Mouse (Mus musculus) hindbrain, embryonic 13.5 days (tissue): Measurements from ENCODE around the gene Tmem132c. TPM values are rescaled to one million over a fixed set of nuclear protein-coding genes. Genes with fewer than 3 reads are reported as not detected.

Source experiments
- ATAC-seq: fragments of 200-750 bp; cut with Nextera tagmentation; 2 replicates; pipeline ENCODE4 v1.8.0; 2017; ENCODE audit warnings: moderate TSS enrichment; ENCODE audit not compliant: low FRiP score
- H3K27ac ChIP-seq: fragments of 300-500 bp; sonication (generic); 2 replicates; pipeline ENCODE4 v1.5.1; 2015; ENCODE audit warnings: inconsistent platforms, mild to moderate bottlenecking, moderate library complexity
- H3K27me3 ChIP-seq: fragments of 300-500 bp; sonication (generic); 2 replicates; pipeline ENCODE4 v1.6.1; 2015; ENCODE audit warnings: mild to moderate bottlenecking, inconsistent platforms
- H3K36me3 ChIP-seq: fragments of 300-500 bp; sonication (generic); 2 replicates; pipeline ENCODE4 v1.6.1; 2015; ENCODE audit warnings: mild to moderate bottlenecking, inconsistent platforms
- H3K4me1 ChIP-seq: fragments of 300-500 bp; sonication (generic); replicated peaks from 2 replicates; pipeline ENCODE4 v1.6.1; 2015; ENCODE audit warnings: inconsistent platforms
- H3K4me2 ChIP-seq: fragments of 300-500 bp; sonication (generic); 2 replicates; pipeline ENCODE4 v1.6.1; 2015; ENCODE audit warnings: inconsistent platforms, mild to moderate bottlenecking, moderate library complexity
- H3K4me3 ChIP-seq: fragments of 300-500 bp; sonication (generic); 2 replicates; pipeline ENCODE4 v1.5.1; 2015; ENCODE audit warnings: mild to moderate bottlenecking, inconsistent platforms
- H3K9ac ChIP-seq: fragments of 300-500 bp; sonication (generic); 2 replicates; pipeline ENCODE4 v1.6.1; 2015; ENCODE audit warnings: mild to moderate bottlenecking, inconsistent platforms
- H3K9me3 ChIP-seq: fragments of 300-500 bp; sonication (generic); 2 replicates; pipeline ENCODE4 v1.6.1; 2016; ENCODE audit warnings: inconsistent platforms
- WGBS: fragments of 180-500 bp; shearing (Covaris S2); methylation state at CpG from one replicate; pipeline ENCODE4 v1.1.7; 2015; 5-methylcytosine and 5-hydroxymethylcytosine counted together
- polyA plus RNA-seq: library from polyadenylated mRNA; unstranded; fragments of >200 nt; fragmentation: Nextera tagmentation; extraction: Ambion mirVana; gene quantifications from 2 replicates; pipeline ENCODE4 v1.2.1, GENCODE M21; 2015

Tmem132c gene
- polyA plus RNA-seq, 1 experiment from 2014 or later = 11.1 TPM

GRCm38 (mm10) chr5:127289659-127290058 is 48.1 kb downstream of the Tmem132c start:
- H3K9me3 ChIP-seq = no peaks in the 10 kb centered on the region
- H3K4me3 ChIP-seq = no peak overlapping the region
- no peak for ATAC-seq
- H3K36me3 ChIP-seq = no peaks in the 10 kb centered on the region
- H3K9ac ChIP-seq = no peak overlapping the region
- no peaks in the 10 kb centered on the region for H3K27me3 ChIP-seq
- H3K27ac ChIP-seq = no peak overlapping the region
- H3K4me1 ChIP-seq = peaks cover 22% of the 10 kb centered on the region
- no peak overlapping the region for H3K4me2 ChIP-seq
- WGBS = 99% methylated on average over 8 of the region's 8 CpGs

GRCm38 (mm10) chr5:127290461-127291250 is 49.0 kb downstream of the Tmem132c start:
- H3K36me3 ChIP-seq = no peaks in the 10 kb centered on the region
- H3K27me3 ChIP-seq = no peaks in the 10 kb centered on the region
- 32% methylated on average over 17 of the region's 17 CpGs for WGBS
- peak overlapping the region; percentile 84 for H3K27ac ChIP-seq
- peaks cover 22% of the 10 kb centered on the region for H3K4me1 ChIP-seq
- peak overlapping the region; percentile 29 for H3K4me2 ChIP-seq
- no peaks in the 10 kb centered on the region for H3K9me3 ChIP-seq
- ATAC-seq = peak; percentile 81
- H3K9ac ChIP-seq = peak overlapping the region; percentile 29; the same call in 1 of the 2 replicates
- H3K4me3 ChIP-seq = no peak overlapping the region

- H3K27ac ChIP-seq = peak overlapping the region; percentile 84; the same call in 1 of the 2 replicates
- no peaks in the 10 kb centered on the region for H3K27me3 ChIP-seq
- peaks cover 22% of the 10 kb centered on the region for H3K4me1 ChIP-seq
- no peak overlapping the region for H3K4me3 ChIP-seq
- WGBS = 70% methylated on average over 7 of the region's 7 CpGs
- ATAC-seq = no peak
- no peak overlapping the region for H3K4me2 ChIP-seq
- H3K9ac ChIP-seq = no peak overlapping the region
- H3K36me3 ChIP-seq = no peaks in the 10 kb centered on the region
- no peaks in the 10 kb centered on the region for H3K9me3 ChIP-seq
These were observed 50.0 kb downstream of the Tmem132c start for GRCm38 (mm10) chr5:127291581-127291980.

GRCm38 (mm10) chr5:127293698-127294097 is 52.1 kb downstream of the Tmem132c start:
- H3K4me3 ChIP-seq = no peak overlapping the region
- no peaks in the 10 kb centered on the region for H3K9me3 ChIP-seq
- no peak overlapping the region for H3K9ac ChIP-seq
- H3K36me3 ChIP-seq = no peaks in the 10 kb centered on the region
- H3K4me1 ChIP-seq = peaks cover 37% of the 10 kb centered on the region
- no peak overlapping the region for H3K27ac ChIP-seq
- WGBS = 86% methylated on average over 3 of the region's 3 CpGs
- no peak overlapping the region for H3K4me2 ChIP-seq
- H3K27me3 ChIP-seq = no peaks in the 10 kb centered on the region
- no peak for ATAC-seq

- 20% methylated on average over 5 of the region's 5 CpGs for WGBS
- H3K4me3 ChIP-seq = no peak overlapping the region
- H3K4me2 ChIP-seq = no peak overlapping the region
- peaks cover 37% of the 10 kb centered on the region for H3K4me1 ChIP-seq
- H3K27ac ChIP-seq = no peak overlapping the region
- no peaks in the 10 kb centered on the region for H3K27me3 ChIP-seq
- H3K36me3 ChIP-seq = no peaks in the 10 kb centered on the region
- H3K9me3 ChIP-seq = no peaks in the 10 kb centered on the region
- no peak overlapping the region for H3K9ac ChIP-seq
- no peak for ATAC-seq
These were observed 55.9 kb downstream of the Tmem132c start for GRCm38 (mm10) chr5:127297461-127297860.

GRCm38 (mm10) chr5:127298060-127298459 is 56.5 kb downstream of the Tmem132c start:
- Histone ChIP-seq H3K4me2 (no peak overlapping the region), H3K4me1 (peaks cover 37% of the 10 kb centered on the region), H3K27ac (peak overlapping the region; percentile 30; the same call in 1 of the 2 replicates), H3K9me3 (no peaks in the 10 kb centered on the region), H3K4me3 (no peak overlapping the region), H3K27me3 (no peaks in the 10 kb centered on the region), H3K9ac (no peak overlapping the region), H3K36me3 (no peaks in the 10 kb centered on the region)
- no peak for ATAC-seq
- WGBS = 23% methylated on average over 2 of the region's 2 CpGs

- no peak for ATAC-seq
- H3K9ac ChIP-seq = no peak overlapping the region
- no peaks in the 10 kb centered on the region for H3K9me3 ChIP-seq
- H3K4me2 ChIP-seq = no peak overlapping the region
- H3K4me1 ChIP-seq = peaks cover 37% of the 10 kb centered on the region
- no peak overlapping the region for H3K27ac ChIP-seq
- H3K27me3 ChIP-seq = no peaks in the 10 kb centered on the region
- 8% methylated on average over 1 of the region's 1 CpGs for WGBS
- H3K36me3 ChIP-seq = no peaks in the 10 kb centered on the region
- H3K4me3 ChIP-seq = no peak overlapping the region
These were observed 57.4 kb downstream of the Tmem132c start for GRCm38 (mm10) chr5:127299010-127299409.

GRCm38 (mm10) chr5:127300597-127301254 is 59.1 kb downstream of the Tmem132c start:
- Histone ChIP-seq H3K27me3 (no peaks in the 10 kb centered on the region), H3K36me3 (no peaks in the 10 kb centered on the region), H3K4me2 (no peak overlapping the region), H3K9me3 (no peaks in the 10 kb centered on the region), H3K4me1 (peaks cover 40% of the 10 kb centered on the region), H3K9ac (no peak overlapping the region), H3K27ac (no peak overlapping the region), H3K4me3 (no peak overlapping the region)
- 41% methylated on average over 8 of the region's 8 CpGs for WGBS
- no peak for ATAC-seq

GRCm38 (mm10) chr5:127305312-127305711 is 63.7 kb downstream of the Tmem132c start:
- ATAC-seq = no peak
- Histone ChIP-seq H3K9me3 (no peaks in the 10 kb centered on the region), H3K4me1 (peaks cover 15% of the 10 kb centered on the region), H3K4me3 (no peak overlapping the region), H3K9ac (no peak overlapping the region), H3K36me3 (no peaks in the 10 kb centered on the region), H3K4me2 (no peak overlapping the region), H3K27me3 (no peaks in the 10 kb centered on the region), H3K27ac (no peak overlapping the region)
- WGBS = 51% methylated on average over 5 of the region's 5 CpGs

GRCm38 (mm10) chr5:127305719-127306118 is 64.1 kb downstream of the Tmem132c start:
- Histone ChIP-seq H3K4me1 (peaks cover 11% of the 10 kb centered on the region), H3K9me3 (no peaks in the 10 kb centered on the region), H3K4me2 (no peak overlapping the region), H3K36me3 (no peaks in the 10 kb centered on the region), H3K4me3 (no peak overlapping the region), H3K27me3 (no peaks in the 10 kb centered on the region), H3K27ac (no peak overlapping the region), H3K9ac (no peak overlapping the region)
- 20% methylated on average over 5 of the region's 5 CpGs for WGBS
- ATAC-seq = no peak

GRCm38 (mm10) chr5:127306726-127307125 is 65.1 kb downstream of the Tmem132c start:
- Histone ChIP-seq H3K36me3 (no peaks in the 10 kb centered on the region), H3K4me2 (no peak overlapping the region), H3K27ac (no peak overlapping the region), H3K9me3 (no peaks in the 10 kb centered on the region), H3K27me3 (no peaks in the 10 kb centered on the region), H3K4me3 (no peak overlapping the region), H3K4me1 (peaks cover 6% of the 10 kb centered on the region), H3K9ac (no peak overlapping the region)
- ATAC-seq = no peak
- WGBS = 43% methylated on average over 1 of the region's 1 CpGs

- WGBS = 51% methylated on average over 14 of the region's 14 CpGs
- H3K4me3 ChIP-seq = no peak overlapping the region
- no peak overlapping the region for H3K27ac ChIP-seq
- H3K36me3 ChIP-seq = no peaks in the 10 kb centered on the region
- ATAC-seq = no peak
- H3K9me3 ChIP-seq = no peaks in the 10 kb centered on the region
- H3K4me2 ChIP-seq = no peak overlapping the region
- H3K4me1 ChIP-seq = peaks cover 4% of the 10 kb centered on the region
- no peaks in the 10 kb centered on the region for H3K27me3 ChIP-seq
- H3K9ac ChIP-seq = no peak overlapping the region
These were observed 68.9 kb downstream of the Tmem132c start for GRCm38 (mm10) chr5:127310318-127311004.
